Mouse (Mus musculus): Measurements from ENCODE around the gene Lin28a. TPM values are rescaled to one million over a fixed set of nuclear protein-coding genes. Genes with fewer than 3 reads are reported as not detected.

Gene Lin28a
- total RNA-seq, 2 experiments from 2014 or later, result 0.18 to 0.36 TPM

DNA sequence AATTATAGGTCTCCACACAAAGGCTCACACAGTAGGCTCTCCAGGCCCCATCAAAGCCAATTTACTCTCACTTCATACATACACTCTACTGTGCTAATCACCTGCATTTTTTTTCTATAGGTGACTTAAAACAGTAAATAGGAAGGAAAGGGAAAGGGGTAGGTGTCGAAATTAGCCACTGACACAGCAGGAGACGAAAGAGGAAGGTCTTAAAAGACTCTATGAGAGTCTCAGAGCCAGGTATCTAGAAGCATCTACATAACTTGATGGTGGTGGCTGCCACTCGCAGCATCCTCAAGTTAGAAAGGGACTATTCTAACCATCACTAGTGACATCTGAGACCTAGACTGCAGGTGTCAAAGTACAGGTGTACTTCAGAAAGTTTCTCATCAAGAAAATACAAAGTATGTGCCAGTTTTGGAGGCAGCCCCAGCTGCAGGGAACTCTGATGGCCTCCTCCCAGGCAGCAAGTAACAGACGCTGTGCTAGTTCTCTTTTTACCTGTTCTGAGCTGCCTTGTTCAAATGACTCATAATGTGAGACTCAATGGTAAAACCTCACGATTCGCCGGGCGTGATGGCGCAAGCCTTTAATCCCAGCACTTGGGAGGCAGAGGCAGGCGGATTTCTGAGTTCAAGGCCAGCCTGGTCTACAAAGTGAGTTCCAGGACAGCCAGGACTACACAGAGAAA lies 40.5 kb downstream of the Lin28a start:
- no peak for DNase-seq

DNA sequence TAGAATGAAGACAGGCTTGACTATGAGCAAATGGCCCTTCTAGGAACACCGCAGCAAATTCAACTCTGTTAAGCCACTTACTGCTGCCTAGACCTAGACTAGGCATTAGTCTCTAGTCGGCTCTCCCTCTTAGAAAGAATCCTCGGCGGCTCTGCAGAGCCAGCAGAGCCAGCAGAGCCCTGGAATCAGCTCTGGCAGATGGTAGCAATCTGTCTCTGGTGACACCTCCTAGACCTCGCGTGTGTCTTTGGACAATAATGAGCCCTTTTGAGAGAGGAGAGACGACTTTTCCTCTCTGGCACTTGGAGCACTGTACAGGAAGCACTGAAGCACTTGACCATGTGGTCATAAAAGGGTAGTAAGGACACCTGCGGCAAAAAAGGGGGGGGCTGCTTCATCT lies 46.9 kb downstream of the Lin28a start:
- no peak for DNase-seq

DNA sequence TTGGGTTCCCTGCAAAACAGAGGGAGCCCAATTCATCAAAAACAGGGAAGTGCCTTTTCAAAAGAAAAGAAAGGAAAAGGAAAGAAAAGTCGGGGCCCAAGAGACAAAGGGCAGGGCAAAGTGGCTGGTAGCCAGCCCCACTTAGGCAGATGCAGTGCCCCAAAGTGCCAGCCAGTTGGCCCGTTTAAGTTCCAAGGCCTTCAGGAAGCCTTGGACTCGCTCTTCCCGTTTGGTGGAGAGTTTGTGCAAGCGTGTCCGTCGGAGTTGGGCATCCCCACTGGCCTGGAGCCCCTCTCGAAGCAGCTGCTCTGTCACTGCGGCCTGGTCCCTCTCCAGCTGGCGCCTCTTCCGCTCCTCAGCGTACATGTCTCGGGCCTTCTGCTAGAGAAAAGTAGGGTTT lies 47.8 kb downstream of the Lin28a start:
- no peak for DNase-seq

DNA sequence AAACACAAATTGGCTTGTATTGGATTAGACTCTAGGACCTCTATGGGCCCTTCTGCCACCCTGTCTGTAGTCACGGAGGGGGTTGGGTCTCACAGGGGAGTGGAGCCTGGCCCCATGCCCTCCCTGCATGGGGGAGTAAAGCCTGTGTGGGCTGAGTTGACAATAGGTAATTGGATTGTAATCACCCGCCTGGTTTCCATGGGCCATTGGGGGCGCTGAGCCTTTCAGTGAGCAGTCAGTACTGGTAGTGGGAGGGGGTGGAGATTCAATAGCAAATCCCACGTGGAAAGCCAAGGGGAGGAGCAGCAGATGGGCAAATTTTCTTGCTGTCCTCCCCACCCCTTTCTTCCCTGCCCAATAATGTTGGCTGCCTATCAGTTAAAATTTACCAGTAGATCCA lies 48.4 kb downstream of the Lin28a start:
- DNase-seq, result no peak

DNA sequence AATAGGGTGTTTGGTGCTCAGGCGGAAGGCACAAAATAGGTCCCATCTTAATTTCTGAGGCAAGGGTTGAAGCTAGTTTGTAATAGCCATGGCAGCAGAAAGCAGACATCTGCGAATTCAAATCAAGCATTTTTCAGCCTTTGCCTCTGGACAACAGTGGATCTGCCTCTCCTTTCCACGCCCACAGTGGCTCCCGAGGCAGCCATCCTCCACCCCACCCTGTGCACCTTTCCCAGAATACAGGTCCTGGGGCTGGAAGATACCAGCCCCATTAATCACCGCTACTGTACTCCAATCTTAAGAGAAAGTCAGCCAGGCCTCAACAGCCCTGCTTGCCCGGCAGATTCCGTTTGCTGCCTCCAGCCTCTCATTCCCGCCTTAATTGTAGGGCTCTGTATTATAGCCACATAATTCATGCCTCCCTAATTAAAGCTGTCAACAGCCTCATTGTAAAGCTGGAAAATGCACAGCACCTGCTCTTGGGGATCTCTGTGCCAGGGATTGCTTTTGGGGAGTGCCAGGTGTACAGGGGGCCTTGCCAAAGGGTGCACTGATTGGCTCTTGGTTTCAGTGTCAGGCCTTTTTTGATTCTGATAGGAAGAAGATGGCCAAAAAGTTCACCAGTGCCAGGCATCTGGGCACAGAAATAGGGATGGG lies 49.4 kb downstream of the Lin28a start:
- DNase-seq, result no peak

DNA sequence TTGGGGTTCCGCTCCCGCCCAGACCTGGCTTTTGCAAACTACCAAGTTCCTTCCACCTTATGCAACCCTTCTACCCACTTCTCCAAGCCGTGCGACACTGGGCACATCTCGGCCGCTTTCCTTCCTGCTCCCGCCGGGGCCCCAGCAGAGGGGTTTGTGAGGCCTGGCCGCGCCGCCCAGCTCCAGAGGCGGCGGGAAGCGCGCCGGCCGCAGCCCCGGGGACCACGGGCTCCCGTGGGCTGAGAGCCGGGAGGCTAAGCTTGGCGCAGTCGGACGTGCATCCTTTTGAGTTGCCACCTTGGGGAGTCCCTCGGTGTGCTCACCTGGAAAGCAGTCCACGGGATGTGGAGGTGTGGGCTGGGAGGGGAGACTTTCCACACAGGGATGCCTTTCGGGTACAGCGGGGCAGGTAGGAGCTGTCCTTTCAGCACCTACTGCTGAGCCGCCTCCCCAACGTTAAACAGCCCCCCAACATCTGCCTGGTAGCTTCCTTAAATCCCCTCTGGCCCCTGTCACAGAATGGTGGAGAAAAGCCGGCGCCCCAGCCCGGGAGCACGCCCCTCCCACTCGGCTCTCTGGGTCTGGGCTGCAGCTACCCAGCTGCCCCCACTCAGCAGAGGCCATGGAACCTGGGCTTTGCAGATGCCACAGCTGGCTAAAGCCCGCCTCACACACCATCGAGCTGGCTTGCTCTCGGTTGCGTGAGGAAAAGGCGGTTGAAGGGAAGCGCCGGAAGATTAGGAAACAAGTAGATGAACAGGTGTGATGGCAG lies 50.3 kb downstream of the Lin28a start, which contains the start of gene Hmgn2:
TSS of gene Hmgn2 (minus strand) at position 501 of the 772 bp plus-strand sequence.
- peak; percentile 63 for DNase-seq

DNA sequence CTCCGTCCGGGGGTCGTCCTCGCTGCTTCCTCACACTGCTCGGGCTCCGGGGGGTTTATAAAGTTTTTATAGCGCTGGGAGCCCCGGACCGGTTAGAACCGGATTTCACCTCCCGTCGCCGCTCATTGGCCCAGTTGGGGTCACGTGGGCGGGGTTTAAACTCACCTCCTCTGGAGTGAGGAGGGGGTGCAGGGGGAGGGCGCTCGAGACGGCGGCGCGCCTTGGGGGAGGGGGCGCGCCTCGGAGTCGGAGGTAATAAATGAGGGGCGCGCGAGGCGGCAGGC lies 50.8 kb downstream of the Lin28a start:
- peak; percentile 95 for DNase-seq

DNA sequence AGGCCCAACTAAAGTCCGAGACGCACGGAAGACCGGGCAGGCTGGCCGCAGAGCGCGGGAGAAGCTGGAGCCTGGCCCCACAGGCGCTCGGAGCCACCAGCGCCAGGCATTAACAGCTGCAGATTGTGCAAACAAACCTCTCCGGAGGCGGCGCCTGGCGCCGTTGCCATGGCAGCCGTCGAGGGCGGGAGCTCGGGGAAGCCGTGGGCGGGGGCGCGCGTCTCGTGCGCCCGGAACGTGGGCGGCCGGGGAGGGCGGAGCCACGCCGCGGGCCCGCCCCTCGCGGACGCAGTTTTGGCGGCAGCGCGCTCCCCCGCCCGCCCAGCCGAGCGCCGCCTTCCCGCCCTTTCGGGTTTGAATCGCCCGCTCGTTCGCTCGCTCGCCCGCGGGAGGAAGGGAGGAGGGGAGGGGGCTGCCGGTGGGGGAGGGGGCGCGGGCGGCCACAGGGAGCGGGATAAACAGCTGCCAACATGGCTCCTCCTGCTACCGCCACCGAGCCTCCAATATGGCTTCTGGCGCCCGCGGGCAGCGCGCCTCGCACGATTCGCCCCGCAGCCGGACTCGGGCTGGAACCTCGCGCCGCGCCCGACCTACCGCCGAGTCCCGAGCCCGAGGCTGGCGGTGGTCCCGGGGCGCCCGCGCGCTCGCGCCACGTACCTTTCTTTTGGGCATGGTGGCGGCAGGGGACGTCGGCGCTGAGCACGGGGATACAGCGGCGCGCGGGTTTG lies 51.3 kb downstream of the Lin28a start:
- peak; percentile 99 for DNase-seq

DNA sequence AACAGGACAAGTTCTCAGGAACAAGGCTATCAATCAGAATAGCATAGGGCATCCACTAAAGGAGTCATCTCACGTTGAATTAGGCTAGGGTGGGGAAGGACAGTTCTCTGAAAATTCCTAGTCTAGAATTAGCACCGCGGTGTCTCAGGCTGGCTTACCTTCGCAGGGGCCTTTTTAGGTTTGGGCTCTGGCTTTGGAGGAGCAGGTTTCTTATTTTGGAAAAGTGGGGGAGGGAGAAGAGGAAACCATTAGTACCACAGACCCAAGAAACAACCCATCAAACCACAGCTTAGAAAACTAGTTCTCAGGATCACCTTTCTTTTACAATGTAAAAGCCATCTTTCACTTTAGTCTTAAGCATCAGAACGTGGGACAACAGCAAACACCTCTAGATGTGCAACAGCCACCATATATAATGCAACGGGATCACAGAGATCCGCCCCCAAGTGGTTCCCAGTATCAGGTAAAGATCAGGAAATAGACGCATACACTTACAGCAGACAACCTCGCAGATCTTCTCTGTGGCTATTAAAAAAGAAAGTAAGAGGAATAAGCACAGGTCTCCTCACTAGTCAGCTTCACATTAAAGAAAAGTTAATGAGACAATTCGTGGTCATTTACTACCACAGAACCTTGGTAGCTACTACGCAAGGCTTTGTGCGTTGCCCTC lies 52.2 kb downstream of the Lin28a start:
- DNase-seq, result no peak

DNA sequence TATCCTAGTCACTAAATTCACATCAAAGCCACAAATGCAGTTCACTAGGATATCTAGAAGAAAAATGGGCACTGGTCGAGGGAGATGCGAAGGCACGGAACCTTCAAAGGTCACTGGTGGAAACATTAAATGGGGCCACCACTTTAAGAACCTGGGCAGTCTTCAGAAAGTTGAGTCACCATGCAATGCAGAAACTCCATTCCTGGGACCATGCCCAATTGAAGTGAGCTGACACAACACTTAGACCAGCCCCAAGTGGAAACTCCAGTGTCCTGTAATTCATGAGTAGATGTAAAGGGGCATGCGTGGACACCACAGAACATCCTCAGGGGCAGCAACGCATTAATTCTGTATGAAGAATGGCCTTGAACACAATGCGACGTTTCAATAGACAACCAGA lies 56.1 kb downstream of the Lin28a start:
- peak; percentile 47 for DNase-seq

DNA sequence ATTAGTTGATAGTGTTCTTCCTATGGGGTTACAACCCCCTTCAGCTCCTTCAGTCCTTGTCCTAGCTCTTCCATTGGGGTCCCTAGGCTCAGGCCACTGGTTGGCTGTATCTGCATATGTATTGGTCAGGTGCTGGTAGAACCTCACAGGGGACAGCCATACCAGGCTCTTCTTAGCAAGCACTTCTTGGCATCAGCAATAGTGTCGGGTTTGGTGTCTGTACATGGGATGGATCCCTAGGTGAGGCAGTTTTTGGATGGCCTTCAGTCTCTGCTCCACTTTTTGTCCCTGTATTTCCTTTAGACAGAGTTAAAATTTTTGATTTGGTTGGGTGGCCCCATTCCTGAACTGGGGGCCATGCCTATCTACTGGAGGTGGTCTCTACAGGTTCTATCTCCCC lies 59.8 kb downstream of the Lin28a start:
- DNase-seq, result no peak

DNA sequence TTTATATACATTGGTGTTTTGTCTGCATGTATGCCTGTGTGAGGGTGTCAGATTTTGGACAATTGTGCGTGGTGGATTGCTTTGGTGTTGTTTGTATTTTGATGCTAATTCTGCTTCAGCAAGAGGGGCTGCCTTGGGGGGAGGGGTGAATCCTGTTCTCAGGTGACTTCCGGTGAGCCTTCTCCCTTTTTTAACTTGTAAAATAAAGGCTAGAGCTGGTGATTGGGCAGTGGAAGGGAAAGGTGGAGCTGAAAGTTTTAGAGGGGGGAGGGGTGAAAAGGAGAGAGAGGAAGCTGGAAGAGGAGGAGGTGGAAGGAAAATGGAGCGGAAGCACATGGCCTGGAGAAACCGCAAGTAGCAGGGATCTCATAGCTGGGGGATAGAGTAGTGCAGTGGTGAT lies 62.3 kb downstream of the Lin28a start:
- DNase-seq, result no peak

Other genes starting within 250 kb of the Lin28a start
- gene Rps6ka1, start 131.0 kb downstream of the Lin28a start, total RNA-seq (2021), result 10 to 100 TPM; 19.6 to 19.9 TPM
- gene Hmgn2, start 50.2 kb downstream of the Lin28a start, total RNA-seq (2021), result 100 to 1,000 TPM; 273 to 322 TPM
- 10 to 100 TPM; 30.7 to 35.8 TPM for gene Dhdds, start 17.9 kb downstream of the Lin28a start, total RNA-seq (2021)
- gene Zfp683, start 35.0 kb upstream of the Lin28a start, total RNA-seq (2021), result under 1 TPM in 1 of 2 experiments, not detected in 1; 0.24 TPM
- gene Crybg2, start 42.0 kb upstream of the Lin28a start, total RNA-seq (2021), result under 1 TPM; 0.82 to 0.96 TPM
- gene Cd52, start 76.2 kb upstream of the Lin28a start, total RNA-seq (2021), result 10 to 100 TPM; 30.6 to 33.6 TPM
- 1 to 10 TPM; 4.1 to 7.5 TPM for gene Ubxn11, start 83.7 kb upstream of the Lin28a start, total RNA-seq (2021)
- gene Sh3bgrl3, start 109.9 kb upstream of the Lin28a start, total RNA-seq (2021), result 100 to 1,000 TPM in 1 of 2 experiments, 10 to 100 TPM in 1; 94.4 to 103 TPM
- gene Cep85, start 168.3 kb upstream of the Lin28a start, total RNA-seq (2021), result 10 to 100 TPM; 20.8 to 28.2 TPM
- gene Gm7534, start 184.2 kb upstream of the Lin28a start, total RNA-seq (2021), result not detected
- gene Catsper4, start 208.5 kb upstream of the Lin28a start, total RNA-seq (2021), result not detected
- gene Cnksr1, start 219.6 kb upstream of the Lin28a start, total RNA-seq (2021), result under 1 TPM; 0.45 to 0.51 TPM
- not detected for gene E130218I03Rik, start 224.8 kb upstream of the Lin28a start, total RNA-seq (2021)
- 10 to 100 TPM in 1 of 2 experiments, 1 to 10 TPM in 1; 7.9 to 10.1 TPM for gene Zfp593, start 226.8 kb upstream of the Lin28a start, total RNA-seq (2021)
- gene Gm30191, start 228.1 kb upstream of the Lin28a start, total RNA-seq (2021), result not detected
- 10 to 100 TPM; 12.3 to 21.7 TPM for gene Grrp1, start 235.3 kb upstream of the Lin28a start, total RNA-seq (2021)